Mouse (Mus musculus) brown adipose tissue, adult 24 weeks (tissue): ENCODE results near the gene Ffar2. TPM values are rescaled to one million over a fixed set of nuclear protein-coding genes. Genes with fewer than 3 reads are reported as not detected.

Source experiments
- polyA plus RNA-seq: library from polyadenylated mRNA; stranded (reverse); fragments of >200 nt; gene quantifications from 2 replicates; pipeline ENCODE4 v1.2.4, GENCODE M21; 2012; ENCODE audit not compliant: missing spikeins, insufficient read depth, insufficient read length

Gene Ffar2
- polyA plus RNA-seq, 1 experiment: 7.4 TPM

Other genes starting within 250 kb of the Ffar2 start
- 7.1 and 16.1 TPM in 2 replicates for gene Kmt2b, start 235.0 kb downstream of the Ffar2 start, polyA plus RNA-seq
- not detected in 2 replicates for gene Zbtb32, start 224.9 kb downstream of the Ffar2 start, polyA plus RNA-seq
- gene Upk1a, start 210.9 kb downstream of the Ffar2 start, polyA plus RNA-seq: not detected in 2 replicates
- gene Cox6b1, start 197.6 kb downstream of the Ffar2 start, polyA plus RNA-seq: 5,485 and 5,752 TPM in 2 replicates
- gene Etv2, start 187.9 kb downstream of the Ffar2 start, polyA plus RNA-seq: not detected in 2 replicates
- gene Rbm42, start 173.5 kb downstream of the Ffar2 start, polyA plus RNA-seq: 24.5 and 39.6 TPM in 2 replicates
- gene Haus5, start 158.8 kb downstream of the Ffar2 start, polyA plus RNA-seq: 2.3 and 2.9 TPM in 2 replicates
- gene Pmis2, start 152.2 kb downstream of the Ffar2 start, polyA plus RNA-seq: not detected in 2 replicates
- not detected in 2 replicates for gene 2200002J24Rik, start 124.8 kb downstream of the Ffar2 start, polyA plus RNA-seq
- not detected in 2 replicates for gene Atp4a, start 111.6 kb downstream of the Ffar2 start, polyA plus RNA-seq
- gene Tmem147, start 94.2 kb downstream of the Ffar2 start, polyA plus RNA-seq: 209 and 275 TPM in 2 replicates
- gene Gapdhs, start 80.1 kb downstream of the Ffar2 start, polyA plus RNA-seq: not detected in 2 replicates
- gene Sbsn, start 72.3 kb downstream of the Ffar2 start, polyA plus RNA-seq: 12.3 and 18.2 TPM in 2 replicates
- 7.4 and 7.8 TPM in 2 replicates for gene Dmkn, start 60.0 kb downstream of the Ffar2 start, polyA plus RNA-seq
- gene Krtdap, start 35.9 kb downstream of the Ffar2 start, polyA plus RNA-seq: 11.5 and 15.2 TPM in 2 replicates
- not detected in 2 replicates for gene Ffar3, start 32.4 kb upstream of the Ffar2 start, polyA plus RNA-seq
- not detected in 2 replicates for gene Ffar1, start 37.8 kb upstream of the Ffar2 start, polyA plus RNA-seq
- gene Cd22, start 56.6 kb upstream of the Ffar2 start, polyA plus RNA-seq: 0.40 and 0.88 TPM in 2 replicates
- gene Mag, start 91.1 kb upstream of the Ffar2 start, polyA plus RNA-seq: not detected in 2 replicates
- gene Hamp2, start 100.9 kb upstream of the Ffar2 start, polyA plus RNA-seq: not detected in 2 replicates
- 4.4 TPM in 1 of 2 replicates, not detected in the other for gene Hamp, start 120.3 kb upstream of the Ffar2 start, polyA plus RNA-seq
- 66.8 and 103 TPM in 2 replicates for gene Usf2, start 133.0 kb upstream of the Ffar2 start, polyA plus RNA-seq
- gene Lsr, start 149.7 kb upstream of the Ffar2 start, polyA plus RNA-seq: 1.1 TPM in 1 of 2 replicates, not detected in the other
- gene Fam187b, start 150.0 kb upstream of the Ffar2 start, polyA plus RNA-seq: not detected in 2 replicates
- 26.7 and 30.8 TPM in 2 replicates for gene Fxyd5, start 218.7 kb upstream of the Ffar2 start, polyA plus RNA-seq
- gene Fxyd7, start 227.7 kb upstream of the Ffar2 start, polyA plus RNA-seq: 1.9 and 2.3 TPM in 2 replicates
- gene Fxyd1, start 233.4 kb upstream of the Ffar2 start, polyA plus RNA-seq: 346 TPM in 2 replicates
- gene Lgi4, start 235.6 kb upstream of the Ffar2 start, polyA plus RNA-seq: 3.0 and 3.2 TPM in 2 replicates